Mouse (Mus musculus): ENCODE measurements around the gene Pxk.
"Not testable (repeated sequence)": the region's sequence is repeated elsewhere in the genome, so short reads cannot be mapped to it uniquely, and the experiment has no call there.

Pxk gene

GRCm38 (mm10) chr14:8102676-8103075, 4.7 kb downstream of the Pxk start:
- DNase-seq (ENCODE audit: low spot score), result no peak

- DNase-seq (ENCODE audit: low spot score), result no peak
These were observed 10.0 kb downstream of the Pxk start for GRCm38 (mm10) chr14:8108047-8108446.

- DNase-seq (ENCODE audit: low spot score), result no peak
These were observed 11.0 kb downstream of the Pxk start for GRCm38 (mm10) chr14:8108976-8109375.

- peak; percentile 40 for DNase-seq (ENCODE audit: low spot score)
These were observed 13.5 kb downstream of the Pxk start for GRCm38 (mm10) chr14:8111545-8111944.

- no peak for DNase-seq (ENCODE audit: low spot score)
These were observed 14.0 kb downstream of the Pxk start for GRCm38 (mm10) chr14:8112036-8112435.

GRCm38 (mm10) chr14:8113616-8114015, 15.6 kb downstream of the Pxk start:
- DNase-seq (ENCODE audit: low spot score), result no peak

DNA sequence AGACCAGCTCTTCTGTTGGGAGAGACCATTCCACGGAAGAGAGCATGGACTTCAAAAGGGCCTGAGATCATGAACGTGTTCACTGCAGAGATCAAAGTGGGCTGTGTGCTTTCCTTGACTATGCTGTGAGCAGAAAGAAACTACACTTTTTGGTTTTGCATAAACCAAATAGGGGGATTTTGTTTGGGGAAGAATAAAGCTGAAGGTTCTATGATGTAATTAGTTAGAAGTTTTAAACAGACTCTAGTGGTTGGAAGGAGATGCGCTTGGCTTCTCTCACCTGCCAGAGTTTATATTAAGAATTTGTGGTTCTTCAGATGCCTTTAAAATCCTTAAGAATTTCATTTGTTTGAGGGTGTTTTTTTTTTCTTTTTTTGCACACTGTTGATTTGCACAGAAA, 16.3 kb downstream of the Pxk start:
- DNase-seq (ENCODE audit: low spot score), result no peak

GRCm38 (mm10) chr14:8114756-8115155, 16.7 kb downstream of the Pxk start:
- DNase-seq (ENCODE audit: low spot score), result no peak

GRCm38 (mm10) chr14:8115772-8116171, 17.8 kb downstream of the Pxk start:
- no peak for DNase-seq (ENCODE audit: low spot score)

GRCm38 (mm10) chr14:8117371-8117770, 19.4 kb downstream of the Pxk start:
- DNase-seq (ENCODE audit: low spot score), result no peak

DNA sequence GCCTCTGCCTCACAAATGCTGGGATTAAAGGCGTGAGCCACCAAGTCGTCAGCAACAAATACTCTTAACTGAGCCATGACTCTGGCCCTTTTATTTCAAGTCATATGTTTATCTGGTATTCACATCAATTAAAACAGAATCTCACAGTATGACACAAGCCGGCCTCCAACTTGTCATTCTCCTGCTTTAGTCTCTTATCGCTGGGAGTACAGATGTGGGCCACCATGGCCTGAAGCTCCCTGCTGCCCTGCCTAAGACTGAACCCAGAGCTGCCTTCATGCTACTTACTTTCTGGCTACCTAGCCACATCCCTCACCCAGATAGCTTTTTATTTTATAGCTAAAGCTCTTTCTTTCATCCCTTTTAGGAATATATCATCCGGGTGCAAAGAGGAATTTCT, 21.4 kb downstream of the Pxk start:
- DNase-seq (ENCODE audit: low spot score), result no peak

- no peak for DNase-seq (ENCODE audit: low spot score)
These were observed 21.9 kb downstream of the Pxk start for GRCm38 (mm10) chr14:8119904-8120303.

- DNase-seq (ENCODE audit: low spot score), result no peak
These were observed 25.1 kb downstream of the Pxk start for GRCm38 (mm10) chr14:8123141-8123540.

- not testable (repeated sequence) for DNase-seq (ENCODE audit: low spot score)
These were observed 25.6 kb downstream of the Pxk start for GRCm38 (mm10) chr14:8123611-8124010.

DNA sequence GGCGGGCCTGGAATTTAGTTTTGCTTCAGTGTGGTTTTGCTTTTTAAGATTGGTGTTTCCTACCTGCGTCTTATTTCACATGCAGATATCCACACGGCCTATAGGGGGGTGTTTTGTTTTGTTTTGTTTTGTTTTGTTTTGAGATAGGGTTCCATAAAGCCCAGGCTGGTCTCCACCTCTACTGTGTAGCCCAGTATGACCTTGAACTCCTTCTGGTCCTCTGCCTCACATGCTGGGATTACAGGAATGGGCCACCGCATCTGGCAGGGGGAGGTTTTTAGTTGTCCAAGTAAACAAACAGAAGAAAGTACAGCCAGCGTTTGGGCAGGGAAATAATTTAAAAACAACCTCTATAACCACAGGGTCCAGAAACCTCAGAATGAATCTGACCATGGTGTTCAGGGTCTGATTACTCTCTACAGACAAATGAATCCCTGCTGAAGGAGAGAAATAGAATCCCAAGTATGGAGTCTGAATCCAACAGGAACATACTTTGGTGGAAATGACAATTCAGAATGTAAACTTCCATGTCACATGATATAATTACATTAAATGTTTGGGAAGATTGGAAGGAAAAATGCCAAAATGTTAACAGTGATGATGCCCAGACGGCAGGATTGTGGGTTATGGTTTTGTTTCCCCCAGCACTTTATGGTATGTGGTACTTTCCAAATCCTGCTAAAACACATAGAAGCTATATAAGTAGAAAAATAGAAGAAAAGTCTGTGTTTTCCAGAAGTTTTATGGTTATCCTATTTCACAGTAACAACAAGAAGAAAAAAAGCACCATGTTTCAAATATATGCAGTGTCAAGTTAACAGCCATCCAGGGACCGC, 26.3 kb downstream of the Pxk start:
- no peak for DNase-seq (ENCODE audit: low spot score)

DNA sequence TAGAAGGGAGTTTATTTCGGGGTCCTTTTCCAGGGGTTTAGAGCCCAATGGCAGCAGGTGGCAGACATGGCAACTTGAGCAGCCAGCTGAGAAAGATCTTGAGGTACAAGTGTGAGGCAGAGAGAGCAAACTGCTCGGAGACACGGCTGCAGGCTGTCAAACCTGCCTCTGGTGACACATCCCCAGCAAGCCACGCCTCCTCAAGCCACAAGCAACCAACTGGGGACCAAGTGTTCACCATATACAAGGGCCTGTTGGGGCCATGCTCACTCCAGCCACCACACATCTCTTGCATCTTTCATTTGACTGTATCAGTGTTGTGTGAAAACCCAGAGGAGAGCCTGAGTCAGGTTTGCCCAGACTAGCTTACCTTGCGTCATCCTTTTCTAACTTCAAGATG, 30.0 kb downstream of the Pxk start:
- no peak for DNase-seq (ENCODE audit: low spot score)

DNA sequence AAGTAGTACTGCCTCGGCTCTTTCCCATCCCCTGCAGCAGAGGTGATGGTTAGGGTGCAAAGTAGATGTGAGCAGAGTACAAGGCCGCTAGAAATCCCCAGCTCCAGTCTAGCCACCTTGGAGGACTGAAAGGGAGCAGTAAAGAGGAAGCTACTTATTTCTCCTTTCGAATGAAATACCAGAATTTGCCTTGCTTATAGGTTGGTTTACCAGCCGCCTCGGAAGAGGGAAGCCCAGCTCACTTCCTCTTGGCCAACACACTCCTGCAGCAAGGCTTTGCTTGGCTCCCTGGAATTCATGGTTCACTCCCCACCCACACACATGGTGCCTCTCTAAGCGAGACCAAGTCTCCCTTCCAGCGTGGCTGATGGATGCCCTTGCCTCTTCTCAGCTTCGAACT, 34.8 kb downstream of the Pxk start:
- no peak for DNase-seq (ENCODE audit: low spot score)

- no peak for DNase-seq (ENCODE audit: low spot score)
These were observed 36.2 kb downstream of the Pxk start for GRCm38 (mm10) chr14:8134234-8134633.

- DNase-seq (ENCODE audit: low spot score), result peak; percentile 55
These were observed 37.1 kb downstream of the Pxk start for GRCm38 (mm10) chr14:8135130-8135529.

GRCm38 (mm10) chr14:8139724-8140710, 42.0 kb downstream of the Pxk start:
- DNase-seq (ENCODE audit: low spot score), result no peak

DNA sequence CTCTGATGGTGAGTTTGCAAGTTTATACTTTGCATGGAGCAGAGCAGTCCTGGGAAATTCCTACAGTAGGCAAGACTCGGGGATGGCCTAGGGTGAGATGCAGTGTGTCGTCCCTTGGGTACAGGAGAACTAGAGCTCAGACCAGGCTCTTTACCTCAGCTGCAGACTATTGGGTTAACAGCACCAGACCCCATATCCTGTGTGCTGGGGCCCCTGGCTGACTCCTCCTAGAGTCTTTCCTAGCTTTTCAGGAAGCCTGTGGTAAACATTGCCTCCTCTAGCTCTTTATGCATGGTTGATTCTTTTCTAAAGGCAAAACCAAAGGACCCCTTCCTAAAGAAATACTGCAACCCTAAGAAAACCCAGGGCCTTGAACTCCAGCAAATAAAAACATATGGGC, 43.1 kb downstream of the Pxk start:
- no peak for DNase-seq (ENCODE audit: low spot score)

DNA sequence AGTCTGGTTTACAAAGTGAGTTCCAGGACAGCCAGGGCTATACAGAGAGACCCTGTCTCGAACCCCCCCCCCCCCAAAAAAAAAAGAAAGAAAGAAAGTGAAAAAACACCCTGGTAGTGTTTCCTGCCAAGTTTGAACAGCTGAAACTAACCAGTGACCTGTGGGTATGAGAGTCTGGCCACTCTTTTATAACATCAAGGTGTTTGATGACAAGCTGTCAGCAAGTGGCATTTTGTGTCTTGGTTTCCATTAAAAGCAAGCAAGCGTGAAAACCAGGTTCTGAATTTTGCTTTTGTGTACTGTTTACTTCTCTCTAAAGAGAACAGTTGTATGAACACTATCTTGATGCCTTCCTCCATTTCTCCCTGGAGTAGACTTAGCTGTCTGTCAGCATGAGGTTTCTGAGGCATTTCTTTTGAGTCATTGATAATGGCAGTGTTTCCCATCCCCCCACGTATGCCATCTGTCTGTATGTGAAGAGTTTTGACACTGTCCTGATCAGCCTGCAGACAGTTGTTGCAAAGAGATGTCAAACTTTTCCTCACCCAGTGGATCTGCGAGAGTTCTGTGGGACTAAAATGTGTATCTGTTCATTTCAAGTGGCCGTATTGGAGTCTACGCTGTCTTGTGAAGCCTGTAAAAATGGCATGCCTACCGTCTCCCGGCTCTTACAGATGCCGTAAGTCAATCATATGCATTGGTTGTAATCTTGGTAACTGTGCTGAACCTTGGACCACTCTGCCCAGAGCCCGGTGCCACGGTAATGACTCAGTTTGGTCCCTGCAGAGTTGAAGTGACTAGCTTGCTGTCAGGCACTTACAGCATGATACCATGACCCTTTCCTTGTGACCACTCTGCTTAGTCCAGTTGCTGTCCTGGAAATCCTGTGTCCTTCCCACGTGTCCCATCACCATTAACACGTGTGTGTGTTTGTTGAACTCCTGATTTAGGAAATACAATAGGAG, 47.9 kb downstream of the Pxk start:
- DNase-seq (ENCODE audit: low spot score), result no peak

Measured in lung, postnatal 25 days (tissue).